Mouse (Mus musculus) kidney, embryonic 16.5 days (tissue): Measurements from ENCODE around the gene Slc19a1. TPM values are rescaled to one million over a fixed set of nuclear protein-coding genes. Genes with fewer than 3 reads are reported as not detected.

Source experiments
- ATAC-seq: fragments of 200-750 bp; cut with Nextera tagmentation; 2 replicates; pipeline ENCODE4 v1.8.0; 2017; ENCODE audit warnings: moderate TSS enrichment; ENCODE audit not compliant: low FRiP score, low TSS enrichment
- H3K27ac ChIP-seq: fragments of 300-500 bp; sonication (generic); 2 replicates; pipeline ENCODE4 v1.5.1; 2014; ENCODE audit warnings: low read length
- H3K27me3 ChIP-seq: fragments of 300-500 bp; sonication (generic); 2 replicates; pipeline ENCODE4 v1.6.1; 2014; ENCODE audit warnings: low read length, control low read depth, mixed read lengths; ENCODE audit not compliant: insufficient read depth
- H3K36me3 ChIP-seq: fragments of 300-500 bp; sonication (generic); 2 replicates; pipeline ENCODE4 v1.6.1; 2014; ENCODE audit warnings: low read length, control low read depth, mixed read lengths; ENCODE audit not compliant: insufficient read depth
- H3K4me1 ChIP-seq: fragments of 300-500 bp; sonication (generic); 2 replicates; pipeline ENCODE4 v1.6.1; 2014; ENCODE audit warnings: low read length, control low read depth, mixed read lengths; ENCODE audit not compliant: insufficient read depth
- H3K4me2 ChIP-seq: fragments of 300-500 bp; sonication (generic); replicated peaks from 2 replicates; pipeline ENCODE4 v1.6.1; 2014; ENCODE audit warnings: low read depth, low read length
- H3K4me3 ChIP-seq: fragments of 300-500 bp; sonication (generic); 2 replicates; pipeline ENCODE4 v1.5.1; 2014; ENCODE audit warnings: mild to moderate bottlenecking, low read length
- H3K9ac ChIP-seq: fragments of 300-500 bp; sonication (generic); replicated peaks from 2 replicates; pipeline ENCODE4 v1.6.1; 2014; ENCODE audit warnings: low read length
- H3K9me3 ChIP-seq: fragments of 300-500 bp; sonication (generic); 2 replicates; pipeline ENCODE4 v1.6.1; 2016; ENCODE audit warnings: low read length, control low read depth
- WGBS: fragments of 180-500 bp; shearing (Covaris S2); extraction: QIAGEN DNeasy Blood & Tissue Kit; methylation state at CpG from one replicate; pipeline ENCODE4 v1.1.7; 2014; 5-methylcytosine and 5-hydroxymethylcytosine counted together
- polyA plus RNA-seq: library from polyadenylated mRNA; unstranded; fragments of >200 nt; fragmentation: Nextera tagmentation; extraction: Ambion mirVana; gene quantifications from 2 replicates; pipeline ENCODE4 v1.2.1, GENCODE M21; 2015

The Slc19a1 gene
- 58.4 and 60.3 TPM in 2 replicates for polyA plus RNA-seq

DNA sequence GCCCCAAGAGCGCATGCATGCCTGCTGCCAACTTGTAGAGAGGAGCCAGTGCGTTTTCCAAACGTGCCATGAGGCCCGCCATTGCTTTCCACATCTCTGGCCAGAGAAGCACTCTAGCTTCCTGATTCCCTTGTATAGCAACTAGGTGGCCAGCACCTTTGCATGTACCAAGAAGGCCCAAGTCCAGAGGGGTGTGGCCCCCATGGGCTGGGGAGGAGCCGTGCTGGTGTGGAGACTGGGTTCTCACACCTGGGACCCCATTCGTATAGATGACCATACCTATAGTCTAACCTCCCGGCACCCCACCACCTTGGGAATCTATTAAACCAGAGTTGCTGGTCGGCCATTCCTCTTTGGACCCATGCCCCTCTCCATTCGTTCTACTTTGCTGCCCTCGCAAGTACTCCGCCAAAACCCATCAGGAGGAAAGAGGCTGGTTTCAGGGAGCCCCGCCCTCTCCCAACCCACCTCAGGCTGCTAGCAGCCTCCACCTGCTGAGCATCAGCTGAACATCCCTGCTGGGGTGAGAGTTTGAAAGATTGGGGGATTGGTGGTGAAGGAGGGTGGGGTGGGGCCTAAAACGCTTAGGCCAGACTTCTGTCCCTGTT lies at the start of gene Slc19a1:
TSS of gene Slc19a1 (plus strand) at position 474 of the 608 bp plus-strand sequence.
- Histone ChIP-seq H3K27me3 (no peaks in the 10 kb centered on the region), H3K4me1 (peaks cover 20% of the 10 kb centered on the region), H3K36me3 (no peaks in the 10 kb centered on the region), H3K4me2 (peak within 1 kb of the TSS; percentile 88), H3K9me3 (no peaks in the 10 kb centered on the region), H3K27ac (peak within 1 kb of the TSS; percentile 78), H3K9ac (peak within 1 kb of the TSS; percentile 82), H3K4me3 (peak within 1 kb of the TSS; percentile 70)
- WGBS, result 47% methylated on average over 13 of the region's 13 CpGs
- peak; percentile 2; the same call in 1 of the 2 replicates for ATAC-seq

DNA sequence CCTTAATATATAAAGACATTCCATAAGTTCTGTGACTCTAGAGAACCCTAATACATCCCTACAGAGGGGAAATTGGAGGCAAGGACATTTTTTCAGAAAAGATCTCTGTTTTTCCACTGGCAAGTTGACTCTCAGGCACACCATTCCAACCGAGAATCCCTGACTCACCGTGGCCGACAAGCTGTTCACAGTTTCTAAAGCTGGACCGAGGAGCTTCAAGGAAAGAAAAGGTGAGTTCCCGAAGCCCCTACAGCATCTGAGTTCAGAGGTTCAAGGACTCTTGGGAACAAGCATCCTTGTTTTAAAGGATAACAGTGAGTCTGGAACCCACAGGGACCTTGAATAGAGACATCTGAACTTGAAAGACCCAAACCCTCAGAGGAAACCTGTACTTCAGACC lies 43.5 kb upstream of the Slc19a1 start:
- no peak overlapping the region for H3K9ac ChIP-seq
- no peak for ATAC-seq
- no peaks in the 10 kb centered on the region for H3K9me3 ChIP-seq
- 91% methylated on average over 5 of the region's 5 CpGs for WGBS
- no peaks in the 10 kb centered on the region for H3K4me1 ChIP-seq
- no peaks in the 10 kb centered on the region for H3K36me3 ChIP-seq
- no peaks in the 10 kb centered on the region for H3K27me3 ChIP-seq
- H3K4me3 ChIP-seq, result no peak overlapping the region
- H3K27ac ChIP-seq, result no peak overlapping the region
- no peak overlapping the region for H3K4me2 ChIP-seq

DNA sequence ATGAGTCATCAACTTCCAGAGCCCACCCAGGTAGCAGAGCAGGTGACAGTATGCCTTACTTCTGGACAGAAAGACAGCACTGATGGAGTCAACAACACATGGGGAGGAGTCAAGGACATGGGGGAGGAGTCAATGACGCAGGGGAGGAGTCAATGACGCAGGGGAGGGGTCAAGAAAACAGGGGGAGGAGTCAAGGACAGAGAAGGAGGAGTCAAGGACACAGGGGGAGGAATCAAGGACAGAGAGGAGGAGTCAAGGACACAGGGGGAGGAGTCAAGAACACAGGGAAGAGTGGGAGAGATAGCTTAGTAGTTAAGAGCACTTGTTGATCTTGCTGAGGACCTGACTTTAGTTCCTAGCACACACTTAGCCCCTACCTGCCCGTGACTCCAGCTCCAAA lies 39.6 kb upstream of the Slc19a1 start:
- WGBS, result 69% methylated on average over 3 of the region's 3 CpGs

DNA sequence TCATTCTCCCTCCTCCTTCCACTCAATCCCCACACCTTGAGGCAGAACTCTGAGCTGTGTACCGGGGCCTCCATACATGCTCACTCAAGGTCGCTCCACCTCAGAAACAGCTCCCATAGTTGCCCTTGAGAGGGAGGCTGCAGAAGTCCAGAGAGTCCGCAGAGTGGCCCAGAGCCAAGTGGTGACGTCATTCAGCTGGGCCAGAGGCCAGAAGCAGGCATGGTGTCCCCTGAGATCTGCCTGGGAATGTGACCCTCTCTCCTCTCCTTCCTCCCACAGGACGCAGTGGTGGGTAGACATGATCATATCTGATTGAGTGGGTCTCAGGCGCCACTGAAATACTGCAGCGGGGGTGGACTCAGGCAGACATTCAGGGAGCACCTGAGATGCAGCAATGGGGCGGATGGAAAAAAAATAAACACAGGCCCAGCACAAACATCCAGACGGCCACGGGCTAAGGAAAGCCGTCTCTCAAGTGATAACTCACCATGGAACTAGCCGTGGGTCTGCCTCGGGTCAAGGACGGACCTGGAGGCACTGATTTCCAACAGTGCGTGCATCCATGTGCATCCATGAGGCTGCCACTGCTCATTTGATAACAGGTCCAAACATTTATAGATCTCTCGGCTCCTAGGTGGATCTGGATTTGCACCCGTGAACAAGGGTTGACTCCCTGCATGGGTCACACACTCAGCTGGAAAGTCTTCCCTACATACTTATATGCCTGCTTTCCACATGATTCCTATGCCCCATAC lies 34.1 kb upstream of the Slc19a1 start:
- Histone ChIP-seq H3K4me1 (peaks cover 8% of the 10 kb centered on the region), H3K27ac (no peak overlapping the region; the same call in 1 of the 2 replicates), H3K9ac (no peak overlapping the region), H3K4me2 (no peak overlapping the region), H3K27me3 (no peaks in the 10 kb centered on the region), H3K36me3 (no peaks in the 10 kb centered on the region), H3K4me3 (no peak overlapping the region), H3K9me3 (no peaks in the 10 kb centered on the region)
- 24% methylated on average over 17 of the region's 17 CpGs for WGBS
- peak; percentile 84 for ATAC-seq

More for the DNA sequence above, 39.6 kb upstream of the Slc19a1 start:
- Histone ChIP-seq H3K4me1 (peaks cover under 1% of the 10 kb centered on the region; the same call in 1 of the 2 replicates), H3K4me2 (no peak overlapping the region), H3K27ac (no peak overlapping the region), H3K4me3 (no peak overlapping the region), H3K9ac (no peak overlapping the region), H3K9me3 (no peaks in the 10 kb centered on the region), H3K36me3 (no peaks in the 10 kb centered on the region), H3K27me3 (no peaks in the 10 kb centered on the region)
- no peak for ATAC-seq

DNA sequence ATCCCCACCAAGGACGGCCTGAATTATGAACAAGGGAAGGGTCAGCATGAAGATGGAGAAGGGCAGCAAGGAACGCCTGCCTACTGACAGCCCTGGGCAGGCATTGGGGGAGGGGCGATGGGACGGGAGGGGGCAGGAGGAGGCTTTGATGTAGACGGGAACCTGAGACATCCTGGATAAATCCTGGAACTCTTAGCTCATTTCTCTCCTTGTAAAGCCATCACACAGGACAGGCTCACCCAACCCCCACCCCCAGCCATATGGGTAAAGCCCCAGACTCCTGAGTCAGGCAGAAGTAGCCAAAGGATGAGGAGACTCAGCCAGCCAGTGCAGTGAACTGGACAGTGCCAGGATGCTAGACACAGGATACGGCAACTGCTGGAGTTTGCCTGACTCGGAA lies 27.1 kb upstream of the Slc19a1 start:
- Histone ChIP-seq H3K27me3 (no peaks in the 10 kb centered on the region), H3K36me3 (no peaks in the 10 kb centered on the region), H3K4me3 (no peak overlapping the region), H3K9ac (no peak overlapping the region), H3K27ac (no peak overlapping the region), H3K9me3 (no peaks in the 10 kb centered on the region), H3K4me2 (no peak overlapping the region), H3K4me1 (peaks cover 12% of the 10 kb centered on the region)
- ATAC-seq, result no peak
- 21% methylated on average over 7 of the region's 7 CpGs for WGBS

DNA sequence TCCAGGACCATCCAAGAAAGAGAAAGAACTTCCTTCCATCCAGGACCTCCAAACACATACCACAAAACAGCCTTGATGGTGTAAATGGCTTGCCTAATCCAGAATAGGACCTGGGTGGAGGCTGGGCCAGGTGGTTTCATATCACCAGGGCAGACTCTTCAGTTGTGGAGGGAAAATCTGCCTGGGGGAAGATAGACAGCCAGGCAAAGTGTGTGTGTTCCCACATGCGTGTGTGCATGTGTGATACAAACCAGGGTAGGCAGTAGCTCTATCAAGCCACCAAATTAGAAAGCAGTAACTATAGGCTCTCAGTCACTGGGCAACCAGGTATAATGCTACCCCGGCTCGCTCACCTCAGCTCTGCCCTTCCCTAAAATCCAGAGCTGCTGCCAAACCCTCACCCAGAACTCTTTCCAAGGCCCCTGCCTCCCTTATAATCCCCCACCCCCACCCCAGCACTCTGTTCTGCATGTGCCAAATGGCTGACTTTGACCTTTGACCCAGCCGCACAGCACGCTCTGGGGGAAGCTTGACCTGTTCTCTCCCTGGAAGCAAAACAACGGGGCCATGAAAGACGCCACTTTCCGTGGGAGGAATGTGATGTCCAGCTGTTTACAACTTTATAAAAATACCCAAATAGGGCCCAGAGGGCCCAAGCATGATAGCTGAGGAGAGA lies 24.5 kb upstream of the Slc19a1 start:
- no peaks in the 10 kb centered on the region for H3K9me3 ChIP-seq
- H3K4me3 ChIP-seq, result no peak overlapping the region
- peak overlapping the region; percentile 62 for H3K27ac ChIP-seq
- 36% methylated on average over 8 of the region's 8 CpGs for WGBS
- peak; percentile 44 for ATAC-seq
- no peaks in the 10 kb centered on the region for H3K36me3 ChIP-seq
- no peak overlapping the region for H3K9ac ChIP-seq
- H3K4me1 ChIP-seq, result peaks cover 12% of the 10 kb centered on the region
- no peaks in the 10 kb centered on the region for H3K27me3 ChIP-seq
- 0 out of 2 replicates have a peak overlapping the region, but pooled peaks have one; percentile 9 for H3K4me2 ChIP-seq

DNA sequence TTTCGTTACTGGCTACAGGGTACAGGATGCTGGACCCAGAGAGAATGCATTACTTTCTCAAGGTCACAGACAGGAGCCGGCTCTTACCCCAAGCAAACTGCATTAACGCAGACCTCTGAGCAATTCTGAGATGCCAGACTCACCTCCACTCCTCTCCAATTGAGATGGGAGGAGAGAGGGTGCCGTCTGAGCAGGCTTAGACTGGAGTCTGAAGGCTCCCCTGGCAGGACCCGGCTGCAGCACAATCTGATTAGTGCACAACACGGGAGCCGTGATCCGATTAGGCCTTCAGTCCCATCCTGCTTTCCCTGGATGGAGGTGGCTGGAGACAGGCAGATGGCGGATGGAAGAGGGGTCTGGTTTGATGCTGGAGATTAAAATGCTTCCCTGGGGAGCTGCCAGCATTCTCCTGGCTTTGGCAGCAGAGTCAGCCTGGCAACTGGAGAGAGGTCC lies 23.9 kb upstream of the Slc19a1 start:
- peak overlapping the region; percentile 62 for H3K27ac ChIP-seq
- no peaks in the 10 kb centered on the region for H3K27me3 ChIP-seq
- no peak overlapping the region for H3K9ac ChIP-seq
- H3K36me3 ChIP-seq, result no peaks in the 10 kb centered on the region
- H3K9me3 ChIP-seq, result no peaks in the 10 kb centered on the region
- ATAC-seq, result peak; percentile 49
- no peak overlapping the region for H3K4me2 ChIP-seq
- WGBS, result 25% methylated on average over 9 of the region's 9 CpGs
- peaks cover 12% of the 10 kb centered on the region for H3K4me1 ChIP-seq
- H3K4me3 ChIP-seq, result no peak overlapping the region

DNA sequence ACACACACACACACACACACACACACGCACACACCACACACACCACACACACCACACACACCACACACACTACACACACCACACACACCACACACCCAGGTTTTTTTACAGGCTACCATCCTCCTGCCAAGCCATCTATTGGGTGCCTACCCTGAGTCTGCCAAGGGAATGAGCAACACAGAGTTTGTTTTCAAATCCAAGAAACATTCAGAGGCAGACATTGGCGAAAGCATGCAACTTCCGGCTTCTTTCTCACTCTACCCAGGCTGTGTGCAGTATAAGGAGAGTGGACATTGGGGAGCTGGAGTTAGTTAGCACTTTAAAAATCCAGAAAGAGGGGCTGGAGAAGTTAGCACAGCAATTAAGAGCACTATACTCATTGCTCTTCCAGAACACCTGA lies 23.3 kb upstream of the Slc19a1 start:
- Histone ChIP-seq H3K9me3 (no peaks in the 10 kb centered on the region), H3K27ac (no peak overlapping the region), H3K9ac (no peak overlapping the region), H3K4me1 (peaks cover 12% of the 10 kb centered on the region), H3K4me2 (no peak overlapping the region), H3K27me3 (no peaks in the 10 kb centered on the region), H3K4me3 (no peak overlapping the region), H3K36me3 (no peaks in the 10 kb centered on the region)
- ATAC-seq, result no peak
- WGBS, result 80% methylated on average over 3 of the region's 3 CpGs

DNA sequence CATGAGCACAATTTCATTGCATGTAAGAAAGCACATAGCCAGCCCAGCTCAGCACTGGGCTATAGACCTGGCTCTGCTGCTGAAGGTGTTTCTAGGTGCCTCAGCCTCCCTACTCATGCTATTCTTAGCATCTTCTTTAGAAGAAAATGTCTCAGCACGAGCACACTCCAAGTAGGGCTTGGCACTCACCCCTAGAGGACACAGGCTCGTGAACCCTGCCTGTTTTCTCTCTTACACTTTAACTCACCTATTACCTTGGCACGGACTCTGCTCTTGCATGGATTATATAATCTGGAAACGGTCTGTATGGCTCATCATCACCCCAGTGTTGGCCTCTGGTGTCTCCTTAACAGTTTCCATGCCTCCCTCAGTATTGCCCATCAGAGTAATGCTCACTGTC lies 20.4 kb upstream of the Slc19a1 start:
- no peak overlapping the region for H3K4me3 ChIP-seq
- no peaks in the 10 kb centered on the region for H3K9me3 ChIP-seq
- no peak overlapping the region for H3K27ac ChIP-seq
- no peak overlapping the region for H3K4me2 ChIP-seq
- peaks cover 16% of the 10 kb centered on the region for H3K4me1 ChIP-seq
- H3K27me3 ChIP-seq, result no peaks in the 10 kb centered on the region
- H3K9ac ChIP-seq, result no peak overlapping the region
- 84% methylated on average over 4 of the region's 4 CpGs for WGBS
- ATAC-seq, result no peak
- no peaks in the 10 kb centered on the region for H3K36me3 ChIP-seq
